Mouse (Mus musculus) left cerebral cortex, adult 18-20 months (tissue): ENCODE results near the gene Zfyve28. TPM values are rescaled to one million over a fixed set of nuclear protein-coding genes. Genes with fewer than 3 reads are reported as not detected.
A peak's percentile ranks its signal among the peaks of the same experiment; 100 is the strongest.

ENCODE experiments used
- DNase-seq, 2 experiments: peaks; one replicate each; pipeline ENCODE4 v3.0.0; 2021 to 2022; ENCODE audit warnings: low spot score in 2 of 2, mixed read lengths in 1 of 2
- long read RNA-seq, 2 experiments: library from polyadenylated mRNA; stranded (forward); transcript quantifications; one replicate each; pipeline ENCODE4 v2.0.0; 2021
- total RNA-seq, 2 experiments: library from RNA; stranded (reverse); gene quantifications; 2 replicates each; pipeline ENCODE4 v1.2.3; 2021

Zfyve28 gene
- 10 to 100 TPM; 48.2 to 55.0 TPM for total RNA-seq
- long read RNA-seq, experiment 1, transcript Zfyve28-201 (13 exons, 3,983 nt) = major isoform, 13 of 38 reads
- long read RNA-seq, experiment 1, partial matches to known transcripts = 12 of 38 reads
- long read RNA-seq, experiment 1, other reads (novel, unspliced or antisense) = 13 of 38 reads
- long read RNA-seq, experiment 2, transcript Zfyve28-201 (13 exons, 3,983 nt) = major isoform, 15 of 33 reads
- long read RNA-seq, experiment 2, partial matches to known transcripts = 5 of 33 reads
- long read RNA-seq, experiment 2, other reads (novel, unspliced or antisense) = 13 of 33 reads

- peak; percentile 95 to 98 for DNase-seq
Observed at GRCm38 (mm10) chr5:34288154-34288716, at the start of gene Zfyve28, which contains the start of gene Cfap99. TSS of gene Zfyve28 (minus strand) at chr5:34288449. TSS of gene Cfap99 (plus strand) at chr5:34288600.

GRCm38 (mm10) chr5:34336775-34337450 lies 48.7 kb upstream of the Zfyve28 start:
- peak; percentile 21 to 35 for DNase-seq

GRCm38 (mm10) chr5:34336097-34336774 lies 48.0 kb upstream of the Zfyve28 start, which contains the start of gene Rnf4:
TSS of gene Rnf4 (plus strand) at chr5:34336289.
- peak; percentile 97 to 98 for DNase-seq

- DNase-seq = no peak
Observed at GRCm38 (mm10) chr5:34335539-34336096, 47.4 kb upstream of the Zfyve28 start.

- no peak for DNase-seq
Observed at GRCm38 (mm10) chr5:34334081-34334480, 45.8 kb upstream of the Zfyve28 start.

GRCm38 (mm10) chr5:34330136-34330535 lies 41.9 kb upstream of the Zfyve28 start:
- DNase-seq = no peak

- peak; percentile 24 to 45 for DNase-seq
Observed at GRCm38 (mm10) chr5:34326875-34327576, 38.8 kb upstream of the Zfyve28 start.

- no peak for DNase-seq
Observed at GRCm38 (mm10) chr5:34326249-34326691, 38.0 kb upstream of the Zfyve28 start.

- DNase-seq = no peak
Observed at GRCm38 (mm10) chr5:34325286-34325685, 37.0 kb upstream of the Zfyve28 start.

GRCm38 (mm10) chr5:34321236-34321635 lies 33.0 kb upstream of the Zfyve28 start:
- DNase-seq = no peak

- DNase-seq = no peak
Observed at GRCm38 (mm10) chr5:34319491-34320034, 31.3 kb upstream of the Zfyve28 start.

- DNase-seq = no peak
Observed at GRCm38 (mm10) chr5:34309016-34309415, 20.8 kb upstream of the Zfyve28 start.

GRCm38 (mm10) chr5:34302377-34302776 lies 14.1 kb upstream of the Zfyve28 start:
- DNase-seq = no peak

- DNase-seq = no peak
Observed at GRCm38 (mm10) chr5:34298937-34299535, 10.8 kb upstream of the Zfyve28 start.

GRCm38 (mm10) chr5:34298061-34298460 lies 9.8 kb upstream of the Zfyve28 start:
- peak in 1 of 2 experiments; percentile 14 for DNase-seq

- DNase-seq = no peak
Observed at GRCm38 (mm10) chr5:34295141-34295540, 6.9 kb upstream of the Zfyve28 start.

GRCm38 (mm10) chr5:34294696-34295095 lies 6.4 kb upstream of the Zfyve28 start:
- no peak for DNase-seq

- DNase-seq = no peak
Observed at GRCm38 (mm10) chr5:34293363-34293762, 5.1 kb upstream of the Zfyve28 start.

- DNase-seq = no peak
Observed at GRCm38 (mm10) chr5:34289286-34289685, 1.0 kb upstream of the Zfyve28 start.

GRCm38 (mm10) chr5:34287838-34288145 lies 457 bp downstream of the Zfyve28 start:
- DNase-seq = peak in 1 of 2 experiments; percentile 29
